In genomic region chr19:5826731-5827002, GRCm38 (mm10) we compare ENCODE assay signal across 23 mouse cellular contexts. TPM values are rescaled to one million over a fixed set of nuclear protein-coding genes. Genes with fewer than 3 reads are reported as not detected.
DNase-seq lines count a peak whose midpoint lies in the region; ATAC-seq and TF ChIP-seq lines count a peak whose summit lies in the region.
"Had no signal": no experiment of that assay in that cellular context is flagged by ENCODE, and none has a peak within 500 bp of the region (broad histone marks: within the 10 kb centered on the region; RNA-seq: fewer than 3 reads in every experiment).

No protein-coding gene starts in this region.

- no peak overlapping the region for H3K4me3 ChIP-seq in heart, embryonic 10.5 days
- H3K4me3 ChIP-seq in heart, embryonic 16.5 days (ENCODE audit: low read length) = no peak overlapping the region
- H3K4me3 ChIP-seq in lung, embryonic 15.5 days = no peak overlapping the region
- H3K4me3 ChIP-seq in brown adipose tissue, adult 24 weeks (ENCODE audit: insufficient read depth, low read depth, low read length) = no peak overlapping the region
- no peak overlapping the region for H3K4me3 ChIP-seq in left cerebral cortex, adult 2 months
- H3K4me3 ChIP-seq: embryonic facial prominence, embryonic 15.5 days; forebrain, embryonic 10.5 days; hindbrain, embryonic 10.5 days; kidney, embryonic 15.5 days; limb, embryonic 13.5 days; midbrain, embryonic 12.5 days; neural tube, embryonic 15.5 days had no signal

- no peaks in the 10 kb centered on the region for H3K36me3 ChIP-seq in heart, embryonic 10.5 days
- H3K36me3 ChIP-seq in heart, embryonic 16.5 days (ENCODE audit: control insufficient read depth, insufficient read depth) = no peaks in the 10 kb centered on the region
- no peaks in the 10 kb centered on the region for H3K36me3 ChIP-seq in lung, embryonic 15.5 days
- H3K36me3 ChIP-seq: embryonic facial prominence, embryonic 15.5 days; forebrain, embryonic 10.5 days; hindbrain, embryonic 10.5 days; kidney, embryonic 15.5 days; midbrain, embryonic 12.5 days; neural tube, embryonic 15.5 days had no signal

- no peak for ATAC-seq in heart, embryonic 16.5 days (replicated peaks; ENCODE audit: extremely low read depth, insufficient read depth, low FRiP score)
- no peak for ATAC-seq in lung, embryonic 15.5 days (ENCODE audit: borderline replicate concordance, extremely low read depth, low FRiP score, low TSS enrichment)
- ATAC-seq: CD4-positive, CD25-positive, alpha-beta regulatory T cell, adult 4 months; forebrain, embryonic 16.5 days had no signal

- TF ChIP-seq CTCF in left cerebral cortex, adult 2 months (IDR thresholded peaks at IDR 0.05) = no peak

- H3K4me2 ChIP-seq in heart, embryonic 16.5 days (ENCODE audit: low read depth, low read length) = peak overlapping the region; percentile 31; the same call in 1 of the 2 replicates
- H3K4me2 ChIP-seq in lung, embryonic 15.5 days = no peak overlapping the region
- H3K4me2 ChIP-seq: embryonic facial prominence, embryonic 15.5 days; kidney, embryonic 15.5 days; limb, embryonic 13.5 days; midbrain, embryonic 12.5 days; neural tube, embryonic 15.5 days had no signal

- H3K27ac ChIP-seq in heart, embryonic 10.5 days = peak overlapping the region; percentile 84; the same call in 1 of the 2 replicates
- H3K27ac ChIP-seq in heart, embryonic 16.5 days (ENCODE audit: low read length) = peak overlapping the region; percentile 91
- H3K27ac ChIP-seq in lung, embryonic 15.5 days = peak overlapping the region; percentile 81
- peak overlapping the region; percentile 19; the same call in 1 of the 2 replicates for H3K27ac ChIP-seq in brown adipose tissue, adult 24 weeks (replicated peaks; ENCODE audit: low read depth, low read length)
- no peak overlapping the region for H3K27ac ChIP-seq in left cerebral cortex, adult 2 months
- H3K27ac ChIP-seq: embryonic facial prominence, embryonic 15.5 days; forebrain, embryonic 10.5 days; limb, embryonic 13.5 days; midbrain, embryonic 12.5 days; neural tube, embryonic 15.5 days had no signal

- WGBS in heart, embryonic 10.5 days = 76% methylated on average over 4 of the region's 4 CpGs
- WGBS in heart, embryonic 16.5 days = 60% methylated on average over 4 of the region's 4 CpGs
- WGBS in lung, embryonic 15.5 days = 54% methylated on average over 4 of the region's 4 CpGs

- H3K27me3 ChIP-seq in heart, embryonic 10.5 days (ENCODE audit: insufficient read depth, poor library complexity, severe bottlenecking) = no peaks in the 10 kb centered on the region
- H3K27me3 ChIP-seq in heart, embryonic 16.5 days (ENCODE audit: control insufficient read depth, insufficient read depth, low read length) = no peaks in the 10 kb centered on the region
- H3K27me3 ChIP-seq in lung, embryonic 15.5 days = no peaks in the 10 kb centered on the region
- H3K27me3 ChIP-seq: embryonic facial prominence, embryonic 15.5 days; kidney, embryonic 15.5 days; limb, embryonic 13.5 days; neural tube, embryonic 15.5 days had no signal

- H3K9ac ChIP-seq in heart, embryonic 16.5 days (ENCODE audit: low read length) = peak overlapping the region; percentile 31; the same call in 1 of the 2 replicates
- H3K9ac ChIP-seq in lung, embryonic 15.5 days = no peak overlapping the region; the same call in 1 of the 2 replicates
- H3K9ac ChIP-seq: embryonic facial prominence, embryonic 15.5 days; kidney, embryonic 15.5 days; limb, embryonic 13.5 days; midbrain, embryonic 12.5 days; neural tube, embryonic 15.5 days had no signal

- H3K4me1 ChIP-seq in heart, embryonic 10.5 days = peaks cover 61% of the 10 kb centered on the region
- H3K4me1 ChIP-seq in heart, embryonic 16.5 days (ENCODE audit: control insufficient read depth, insufficient read depth, low read length) = peaks cover 45% of the 10 kb centered on the region
- H3K4me1 ChIP-seq in lung, embryonic 15.5 days = peaks cover 47% of the 10 kb centered on the region
- peaks cover 17% of the 10 kb centered on the region for H3K4me1 ChIP-seq in brown adipose tissue, adult 24 weeks (ENCODE audit: control insufficient read depth, insufficient read depth, insufficient read length, low read length)

- DNase-seq in heart, embryonic 10.5 days (ENCODE audit: low spot score) = no peak
- DNase-seq in heart, postnatal 4 days = no peak
- DNase-seq in heart, postnatal 14 days = no peak
- DNase-seq in lung, adult 18-20 months = no peak
- DNase-seq in left cerebral cortex, adult 2 months (ENCODE audit: extremely low spot score in 1 of 2, low spot score in 2 of 2) = no peak
- DNase-seq: adrenal gland, postnatal 25 days; cerebellum, adult 9-10 months; gastrocnemius, postnatal 14 days; kidney, postnatal 4 days; right cerebral cortex, adult 18-20 months; right cerebral cortex, postnatal 4 days had no signal

- intact Hi-C loops in heart, postnatal 14 days (cut with DNase I) = no loop called here
- intact Hi-C loops in left cerebral cortex, adult 2 months (cut with DNase I) = no loop called here

- no peaks in the 10 kb centered on the region for H3K9me3 ChIP-seq in heart, embryonic 10.5 days
- H3K9me3 ChIP-seq in heart, embryonic 16.5 days (replicated peaks; ENCODE audit: control insufficient read depth, low read length) = no peaks in the 10 kb centered on the region
- no peaks in the 10 kb centered on the region for H3K9me3 ChIP-seq in lung, embryonic 15.5 days
- H3K9me3 ChIP-seq: embryonic facial prominence, embryonic 15.5 days; forebrain, embryonic 10.5 days; hindbrain, embryonic 10.5 days; kidney, embryonic 15.5 days; limb, embryonic 13.5 days; midbrain, embryonic 12.5 days; neural tube, embryonic 15.5 days had no signal

RNA-seq across cellular contexts. Expression of gene Frmd8, which starts 48.4 kb away (rescaled TPM):
- polyA plus RNA-seq in heart, embryonic 10.5 days (2016; fragmentation: Nextera tagmentation; extraction: Ambion mirVana) = 40.6 and 46.3 TPM in 2 replicates
- total RNA-seq in heart, postnatal 4 days (2021) = 10 to 100 TPM; 18.6 to 20.9 TPM
- 33.6 and 34.8 TPM in 2 replicates for polyA plus RNA-seq in heart, embryonic 16.5 days (2015; fragmentation: Nextera tagmentation; extraction: Ambion mirVana)
- 10 to 100 TPM; 15.6 to 15.8 TPM for total RNA-seq in heart, postnatal 14 days (2021)
- polyA plus RNA-seq in lung, embryonic 15.5 days (2015; fragmentation: Nextera tagmentation; extraction: Ambion mirVana) = 50.7 and 53.0 TPM in 2 replicates
- 6.6 and 7.0 TPM in 2 replicates for polyA plus RNA-seq in brown adipose tissue, adult 24 weeks (2012; ENCODE audit: insufficient read depth, insufficient read length, missing spikeins)
- total RNA-seq in left cerebral cortex, adult 2 months (2021) = 10 to 100 TPM; 10.1 to 13.4 TPM

RNA-seq across cellular contexts. Expression of gene Slc25a45, which starts 50.9 kb away (rescaled TPM):
- polyA plus RNA-seq in heart, embryonic 10.5 days (2016; fragmentation: Nextera tagmentation; extraction: Ambion mirVana) = 2.1 and 2.5 TPM in 2 replicates
- 1 to 10 TPM; 5.4 to 6.2 TPM for total RNA-seq in heart, postnatal 4 days (2021)
- polyA plus RNA-seq in heart, embryonic 16.5 days (2015; fragmentation: Nextera tagmentation; extraction: Ambion mirVana) = 4.6 and 5.0 TPM in 2 replicates
- total RNA-seq in heart, postnatal 14 days (2021) = 1 to 10 TPM; 3.3 to 4.5 TPM
- polyA plus RNA-seq in lung, embryonic 15.5 days (2015; fragmentation: Nextera tagmentation; extraction: Ambion mirVana) = 4.2 and 5.6 TPM in 2 replicates
- polyA plus RNA-seq in brown adipose tissue, adult 24 weeks (2012; ENCODE audit: insufficient read depth, insufficient read length, missing spikeins) = 2.3 and 2.4 TPM in 2 replicates
- 1 to 10 TPM; 2.5 to 2.7 TPM for total RNA-seq in left cerebral cortex, adult 2 months (2021)

RNA-seq across cellular contexts. Expression of gene Scyl1, which starts 55.4 kb away (rescaled TPM):
- 74.4 and 75.2 TPM in 2 replicates for polyA plus RNA-seq in heart, embryonic 10.5 days (2016; fragmentation: Nextera tagmentation; extraction: Ambion mirVana)
- total RNA-seq in heart, postnatal 4 days (2021) = 10 to 100 TPM; 60.6 to 69.0 TPM
- polyA plus RNA-seq in heart, embryonic 16.5 days (2015; fragmentation: Nextera tagmentation; extraction: Ambion mirVana) = 62.1 and 66.6 TPM in 2 replicates
- total RNA-seq in heart, postnatal 14 days (2021) = 10 to 100 TPM; 66.2 to 67.2 TPM
- 76.1 and 83.6 TPM in 2 replicates for polyA plus RNA-seq in lung, embryonic 15.5 days (2015; fragmentation: Nextera tagmentation; extraction: Ambion mirVana)
- 49.2 and 54.3 TPM in 2 replicates for polyA plus RNA-seq in brown adipose tissue, adult 24 weeks (2012; ENCODE audit: insufficient read depth, insufficient read length, missing spikeins)
- 10 to 100 TPM; 92.0 to 98.0 TPM for total RNA-seq in left cerebral cortex, adult 2 months (2021)
